Mouse (Mus musculus) forebrain, embryonic 12.5 days (tissue): ENCODE results near the gene 2010315B03Rik. TPM values are rescaled to one million over a fixed set of nuclear protein-coding genes. Genes with fewer than 3 reads are reported as not detected.

Experiments
- ATAC-seq: fragments of 200-750 bp; cut with Nextera tagmentation; 2 replicates; pipeline ENCODE4 v1.8.0; 2017; ENCODE audit warnings: moderate TSS enrichment; ENCODE audit not compliant: low FRiP score
- H3K27ac ChIP-seq: fragments of 300-500 bp; sonication (generic); 2 replicates; pipeline ENCODE4 v1.5.1; 2016; ENCODE audit warnings: mild to moderate bottlenecking
- H3K27me3 ChIP-seq: fragments of 300-500 bp; sonication (generic); 2 replicates; pipeline ENCODE4 v1.6.1; 2016; ENCODE audit warnings: mild to moderate bottlenecking
- H3K36me3 ChIP-seq: fragments of 300-500 bp; sonication (generic); replicated peaks from 2 replicates; pipeline ENCODE4 v1.6.1; 2016; ENCODE audit warnings: mild to moderate bottlenecking
- H3K4me1 ChIP-seq: fragments of 300-500 bp; sonication (generic); 2 replicates; pipeline ENCODE4 v1.6.1; 2016
- H3K4me2 ChIP-seq: fragments of 300-500 bp; sonication (generic); 2 replicates; pipeline ENCODE4 v1.6.1; 2016; ENCODE audit warnings: mild to moderate bottlenecking, moderate library complexity
- H3K4me3 ChIP-seq: fragments of 300-500 bp; sonication (generic); replicated peaks from 2 replicates; pipeline ENCODE4 v1.5.1; 2016; ENCODE audit warnings: mild to moderate bottlenecking
- H3K9ac ChIP-seq: fragments of 300-500 bp; sonication (generic); 2 replicates; pipeline ENCODE4 v1.6.1; 2016; ENCODE audit warnings: mild to moderate bottlenecking
- H3K9me3 ChIP-seq: fragments of 300-500 bp; sonication (generic); 2 replicates; pipeline ENCODE4 v1.6.1; 2016
- WGBS: fragments of 180-500 bp; shearing (Covaris S2); methylation state at CpG from one replicate; pipeline ENCODE4 v1.1.7; 2016; 5-methylcytosine and 5-hydroxymethylcytosine counted together
- polyA plus RNA-seq: library from polyadenylated mRNA; unstranded; fragments of >200 nt; fragmentation: Nextera tagmentation; extraction: Ambion mirVana; gene quantifications from 2 replicates; pipeline ENCODE4 v1.2.1, GENCODE M21; 2016

2010315B03Rik gene
- polyA plus RNA-seq: 8.1 and 9.2 TPM in 2 replicates

DNA sequence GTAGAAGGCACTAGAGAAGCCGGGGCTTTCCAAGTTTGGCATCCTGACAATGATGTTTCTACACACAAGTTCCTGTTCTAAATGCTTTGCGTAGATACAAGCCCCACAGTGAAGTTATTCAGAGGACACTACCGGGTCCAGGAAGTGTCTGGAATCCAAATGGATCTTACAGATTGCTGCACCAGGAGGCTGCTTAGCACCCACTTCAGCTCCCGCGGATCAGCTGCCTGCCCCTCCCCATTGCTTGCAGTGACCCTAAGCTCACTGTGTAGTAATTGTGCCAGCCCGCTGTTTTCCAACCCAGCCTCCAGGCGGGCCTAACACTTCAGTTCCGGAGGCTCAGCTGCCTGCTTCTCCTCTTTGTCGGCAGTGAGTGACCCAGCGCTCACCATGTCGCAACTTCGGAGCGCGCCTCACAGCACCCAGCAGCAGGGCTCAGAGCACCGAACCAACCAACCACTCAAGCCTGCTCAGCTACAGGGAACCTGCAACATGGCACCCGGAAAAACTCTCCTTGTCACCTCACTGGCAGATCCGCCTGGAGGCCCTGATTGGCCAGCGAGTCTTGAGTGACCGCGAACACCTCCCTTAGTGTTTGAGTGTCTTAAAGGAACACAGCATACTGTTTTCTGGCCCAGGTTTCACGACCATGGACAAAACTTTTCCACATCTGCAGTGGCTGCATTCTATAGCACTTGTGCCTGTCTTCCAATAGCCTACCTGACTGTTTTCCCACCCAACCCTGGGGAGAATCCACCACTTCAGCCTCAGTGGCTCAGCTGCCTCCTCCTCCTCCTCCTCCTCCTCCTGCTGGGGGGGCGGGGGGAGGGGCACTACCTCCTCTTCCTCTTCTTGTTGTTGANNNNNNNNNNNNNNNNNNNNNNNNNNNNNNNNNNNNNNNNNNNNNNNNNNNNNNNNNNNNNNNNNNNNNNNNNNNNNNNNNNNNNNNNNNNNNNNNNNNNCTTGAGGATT lies at the start of gene 2010315B03Rik:
Gene 2010315B03Rik, minus strand, starts transcription at position 526 of the 972 bp plus-strand sequence.
- H3K9ac ChIP-seq: peak within 1 kb of the TSS; percentile 68
- H3K9me3 ChIP-seq: no peaks in the 10 kb centered on the region
- H3K36me3 ChIP-seq: no peaks in the 10 kb centered on the region
- H3K4me1 ChIP-seq: peaks cover 7% of the 10 kb centered on the region
- peak within 1 kb of the TSS; percentile 68 for H3K4me3 ChIP-seq
- peak within 1 kb of the TSS; percentile 82 for H3K27ac ChIP-seq
- peak; percentile 100 for ATAC-seq
- H3K4me2 ChIP-seq: peak within 1 kb of the TSS; percentile 66
- no peaks in the 10 kb centered on the region for H3K27me3 ChIP-seq
- WGBS: 3% methylated on average over 21 of the region's 22 CpGs

- no peaks in the 10 kb centered on the region for H3K27me3 ChIP-seq
- H3K27ac ChIP-seq: no peak overlapping the region
- H3K36me3 ChIP-seq: no peaks in the 10 kb centered on the region
- H3K4me2 ChIP-seq: peak overlapping the region; percentile 66
- no peak for ATAC-seq
- no peak overlapping the region for H3K9ac ChIP-seq
- peaks cover 7% of the 10 kb centered on the region for H3K4me1 ChIP-seq
- H3K9me3 ChIP-seq: no peaks in the 10 kb centered on the region
- peak overlapping the region; percentile 68 for H3K4me3 ChIP-seq
Observed at GRCm38 (mm10) chr9:124311502-124311901, 994 bp downstream of the 2010315B03Rik start.

- Histone ChIP-seq H3K4me2 (no peak overlapping the region), H3K4me3 (no peak overlapping the region), H3K27ac (no peak overlapping the region), H3K9me3 (peaks cover 15% of the 10 kb centered on the region), H3K9ac (no peak overlapping the region), H3K27me3 (no peaks in the 10 kb centered on the region), H3K4me1 (no peaks in the 10 kb centered on the region), H3K36me3 (peaks cover 10% of the 10 kb centered on the region)
- no peak for ATAC-seq
Observed at GRCm38 (mm10) chr9:124288329-124288728, 24.2 kb downstream of the 2010315B03Rik start.

DNA sequence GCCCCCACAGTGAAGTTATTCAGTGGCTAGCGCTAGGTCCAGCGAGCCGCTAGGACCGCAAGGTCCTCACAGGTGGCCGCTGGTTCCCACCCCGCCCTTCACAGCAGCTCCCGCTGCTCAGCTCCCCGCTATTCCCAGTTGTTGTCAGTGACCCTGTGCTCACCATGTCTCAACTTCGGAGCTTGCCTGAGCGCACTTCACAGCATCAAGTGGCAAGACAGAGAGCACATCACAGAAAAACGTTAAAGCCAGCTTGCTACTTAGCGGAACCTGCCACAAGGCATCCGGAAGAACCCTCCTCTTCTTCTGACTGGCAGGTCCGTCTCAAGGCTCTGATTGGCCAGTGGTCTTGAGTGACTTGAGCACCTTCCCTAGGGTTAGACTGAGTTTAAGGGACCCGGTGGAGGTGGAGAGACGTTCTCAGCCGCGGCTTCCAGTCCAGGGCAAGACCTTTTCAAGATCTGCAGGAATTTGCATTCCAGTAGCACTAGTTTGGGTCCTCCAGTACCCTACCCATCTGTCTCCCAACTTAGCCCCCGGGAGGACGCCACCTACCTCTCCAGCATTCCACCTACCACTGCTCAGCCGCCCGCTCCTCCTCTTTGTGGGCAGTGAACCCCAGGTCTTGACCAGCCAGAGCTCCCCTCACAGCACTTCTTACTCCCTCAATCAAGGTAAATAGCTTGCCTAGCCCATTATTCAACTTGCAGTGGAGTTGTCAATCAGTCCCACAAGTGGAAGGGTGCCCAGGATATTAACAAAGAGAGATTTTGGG lies 30.4 kb downstream of the 2010315B03Rik start:
- ATAC-seq: peak; percentile 98
- H3K4me1 ChIP-seq: peaks cover 18% of the 10 kb centered on the region
- H3K27ac ChIP-seq: peak overlapping the region; percentile 74
- WGBS: under 1% methylated on average over 22 of the region's 22 CpGs
- H3K4me2 ChIP-seq: peak overlapping the region; percentile 71
- H3K27me3 ChIP-seq: no peaks in the 10 kb centered on the region
- peaks cover 22% of the 10 kb centered on the region for H3K36me3 ChIP-seq
- H3K4me3 ChIP-seq: peak overlapping the region; percentile 76
- H3K9ac ChIP-seq: peak overlapping the region; percentile 74
- peaks cover 10% of the 10 kb centered on the region for H3K9me3 ChIP-seq

DNA sequence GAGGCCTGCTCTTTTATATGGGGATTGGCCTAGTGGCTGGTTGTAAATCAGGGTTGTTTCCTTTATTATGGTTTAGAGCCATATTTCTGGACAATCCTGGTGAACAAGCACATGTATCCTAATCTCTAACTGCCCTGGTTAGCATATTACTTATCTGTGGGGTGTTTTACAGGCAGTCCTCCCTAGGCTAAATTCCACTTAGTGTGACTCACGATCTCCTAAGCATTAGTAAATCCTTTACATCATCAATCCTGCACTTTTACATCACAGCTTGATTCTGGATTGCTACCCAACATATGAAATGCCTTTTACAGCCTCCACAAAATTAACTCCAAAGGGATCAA lies 31.1 kb downstream of the 2010315B03Rik start:
- Histone ChIP-seq H3K27me3 (no peaks in the 10 kb centered on the region), H3K36me3 (peaks cover 25% of the 10 kb centered on the region), H3K4me2 (peak overlapping the region; percentile 71), H3K27ac (peak overlapping the region; percentile 74), H3K9ac (peak overlapping the region; percentile 74), H3K9me3 (peaks cover 10% of the 10 kb centered on the region), H3K4me1 (peaks cover 18% of the 10 kb centered on the region), H3K4me3 (peak overlapping the region; percentile 76)
- WGBS: 11% methylated on average over 1 of the region's 1 CpGs
- no peak; the same call in 1 of the 2 replicates for ATAC-seq

DNA sequence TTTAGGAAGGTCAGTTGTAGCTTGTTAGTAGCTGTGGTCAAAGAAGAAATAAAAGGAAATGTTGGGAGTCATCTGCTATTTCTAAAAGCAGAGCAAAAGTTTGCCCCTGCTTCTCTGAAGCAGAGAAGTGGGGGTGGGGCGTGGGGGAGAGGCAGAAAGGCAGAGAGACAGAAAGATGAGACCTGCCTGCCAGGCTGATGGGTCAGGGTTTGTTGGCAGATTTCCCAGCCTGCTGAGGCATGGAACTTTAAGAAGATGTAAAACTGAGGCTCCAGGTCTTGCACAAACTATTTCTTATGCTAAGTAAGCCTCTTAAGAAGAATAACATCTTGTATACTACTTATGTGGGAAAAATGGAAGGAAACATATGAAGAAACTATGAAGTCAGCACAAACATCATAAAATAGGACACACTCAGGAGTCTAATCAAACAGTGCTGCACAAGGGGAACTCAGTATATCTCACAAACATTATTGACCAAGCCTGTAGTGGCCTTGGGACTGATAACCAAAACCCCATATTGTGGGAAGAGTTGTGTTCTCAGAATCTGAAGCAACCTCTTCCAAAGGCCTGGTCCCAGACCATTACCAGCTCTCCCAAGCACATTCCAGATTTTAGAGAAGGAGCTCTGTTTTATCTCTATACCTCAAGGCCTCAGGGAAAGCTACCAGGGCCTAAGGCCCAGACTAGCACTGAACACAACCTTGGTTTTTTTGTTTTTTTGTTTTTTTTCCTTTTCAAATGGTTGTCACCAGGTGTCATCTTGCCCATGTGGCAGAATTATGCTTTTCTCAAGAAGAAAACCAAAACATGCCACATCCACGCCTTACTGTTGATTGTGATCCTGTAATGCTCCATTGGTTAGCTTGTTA lies 31.7 kb downstream of the 2010315B03Rik start:
- Histone ChIP-seq H3K27ac (no peak overlapping the region), H3K27me3 (no peaks in the 10 kb centered on the region), H3K4me3 (peak overlapping the region; percentile 76), H3K36me3 (peaks cover 26% of the 10 kb centered on the region), H3K4me2 (peak overlapping the region; percentile 71), H3K9ac (peak overlapping the region; percentile 74), H3K9me3 (peaks cover 10% of the 10 kb centered on the region), H3K4me1 (peaks cover 18% of the 10 kb centered on the region)
- 80% methylated on average over 2 of the region's 2 CpGs for WGBS
- no peak for ATAC-seq

GRCm38 (mm10) chr9:124279300-124279699 lies 33.2 kb downstream of the 2010315B03Rik start:
- Histone ChIP-seq H3K9ac (no peak overlapping the region), H3K27ac (no peak overlapping the region), H3K9me3 (peaks cover 24% of the 10 kb centered on the region), H3K36me3 (peaks cover 39% of the 10 kb centered on the region), H3K4me2 (no peak overlapping the region), H3K4me3 (no peak overlapping the region), H3K4me1 (peaks cover 18% of the 10 kb centered on the region), H3K27me3 (no peaks in the 10 kb centered on the region)
- no peak for ATAC-seq
- WGBS: 48% methylated on average over 2 of the region's 2 CpGs

- no peak overlapping the region for H3K27ac ChIP-seq
- H3K4me2 ChIP-seq: no peak overlapping the region
- H3K36me3 ChIP-seq: peaks cover 64% of the 10 kb centered on the region
- ATAC-seq: no peak
- no peak overlapping the region for H3K4me3 ChIP-seq
- no peak overlapping the region for H3K9ac ChIP-seq
- peaks cover 52% of the 10 kb centered on the region for H3K9me3 ChIP-seq
- no peaks in the 10 kb centered on the region for H3K4me1 ChIP-seq
- WGBS: 93% methylated on average over 2 of the region's 2 CpGs
- H3K27me3 ChIP-seq: no peaks in the 10 kb centered on the region
Observed at GRCm38 (mm10) chr9:124275064-124275463, 37.4 kb downstream of the 2010315B03Rik start.

DNA sequence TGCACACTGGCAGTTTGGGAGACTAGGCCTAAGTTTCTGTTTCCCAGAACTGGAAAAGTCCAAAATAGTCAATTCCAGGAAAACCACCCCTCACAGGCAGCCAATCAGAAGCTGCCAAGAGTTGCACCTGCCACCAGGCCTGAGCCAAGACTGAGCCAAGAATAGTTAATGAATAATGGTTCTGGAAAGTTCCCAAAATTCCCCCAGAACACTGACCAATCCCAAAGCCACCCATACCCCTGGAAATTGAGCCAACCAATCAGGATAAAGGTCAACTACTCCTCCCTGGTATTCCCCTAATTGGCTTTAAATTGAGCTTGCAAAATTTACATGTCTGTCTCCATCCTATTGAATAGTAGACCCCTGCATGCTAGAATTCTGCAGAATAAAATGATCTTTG lies 39.3 kb downstream of the 2010315B03Rik start:
- Histone ChIP-seq H3K36me3 (peaks cover 67% of the 10 kb centered on the region), H3K4me1 (no peaks in the 10 kb centered on the region; the same call in 1 of the 2 replicates), H3K27ac (no peak overlapping the region), H3K27me3 (no peaks in the 10 kb centered on the region), H3K4me3 (no peak overlapping the region), H3K9me3 (peaks cover 62% of the 10 kb centered on the region), H3K9ac (no peak overlapping the region), H3K4me2 (no peak overlapping the region)
- 0 out of 2 replicates have a peak, but pooled peaks have one; percentile 20 for ATAC-seq

DNA sequence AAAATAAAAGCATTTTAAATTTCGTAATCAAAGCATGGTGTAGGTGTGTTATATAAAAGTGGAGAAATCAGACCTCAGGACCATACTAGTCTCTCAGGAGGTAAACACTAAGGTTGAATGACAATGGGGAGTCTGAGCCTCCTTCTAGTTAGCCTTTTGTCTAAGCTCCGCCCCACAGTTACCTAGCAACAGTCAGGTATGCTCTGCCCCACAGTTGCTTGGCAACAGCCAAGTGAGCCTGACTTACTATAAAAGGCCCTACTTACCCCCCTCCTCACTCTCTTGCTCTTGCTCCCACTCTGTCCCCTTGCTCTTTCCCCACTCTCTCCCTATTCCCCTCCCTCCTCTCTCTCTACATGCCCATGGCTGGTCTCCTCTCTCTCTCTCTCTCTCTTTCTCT lies 44.6 kb downstream of the 2010315B03Rik start:
- peaks cover 31% of the 10 kb centered on the region for H3K9me3 ChIP-seq
- peaks cover 8% of the 10 kb centered on the region for H3K4me1 ChIP-seq
- H3K4me2 ChIP-seq: no peak overlapping the region
- 9% methylated on average over 2 of the region's 2 CpGs for WGBS
- no peak overlapping the region for H3K4me3 ChIP-seq
- H3K27me3 ChIP-seq: no peaks in the 10 kb centered on the region
- H3K27ac ChIP-seq: no peak overlapping the region
- peaks cover 30% of the 10 kb centered on the region for H3K36me3 ChIP-seq
- H3K9ac ChIP-seq: no peak overlapping the region
- peak; percentile 97 for ATAC-seq

GRCm38 (mm10) chr9:124267493-124267892 lies 45.0 kb downstream of the 2010315B03Rik start:
- no peaks in the 10 kb centered on the region for H3K27me3 ChIP-seq
- H3K9ac ChIP-seq: no peak overlapping the region
- peaks cover 8% of the 10 kb centered on the region for H3K4me1 ChIP-seq
- peaks cover 28% of the 10 kb centered on the region for H3K36me3 ChIP-seq
- no peak overlapping the region for H3K4me2 ChIP-seq
- no peak overlapping the region for H3K27ac ChIP-seq
- H3K9me3 ChIP-seq: peaks cover 28% of the 10 kb centered on the region
- no peak overlapping the region for H3K4me3 ChIP-seq
- ATAC-seq: peak; percentile 57
